Mouse (Mus musculus): ENCODE results near the gene Isyna1. TPM values are rescaled to one million over a fixed set of nuclear protein-coding genes. Genes with fewer than 3 reads are reported as not detected.

Isyna1 gene
- total RNA-seq, 2 experiments from 2014 or later, result 115 to 165 TPM

Other genes with a start within 250 kb of the Isyna1 start
- 10 to 100 TPM; 64.0 to 70.2 TPM for gene Upf1, start 241.1 kb upstream of the Isyna1 start, total RNA-seq (2021)
- under 1 TPM in 1 of 2 experiments, not detected in 1; 0.35 TPM for gene Comp, start 220.8 kb upstream of the Isyna1 start, total RNA-seq (2021)
- 10 to 100 TPM; 19.3 to 22.3 TPM for gene Crtc1, start 154.8 kb upstream of the Isyna1 start, total RNA-seq (2021)
- gene Klhl26, start 117.4 kb upstream of the Isyna1 start, total RNA-seq (2021), result 10 to 100 TPM; 26.0 to 27.0 TPM
- 10 to 100 TPM; 20.4 to 26.4 TPM for gene Tmem59l, start 107.0 kb upstream of the Isyna1 start, total RNA-seq (2021)
- 1 to 10 TPM in 1 of 2 experiments, under 1 TPM in 1; 0.74 to 1.6 TPM for gene Crlf1, start 101.2 kb upstream of the Isyna1 start, total RNA-seq (2021)
- 100 to 1,000 TPM; 155 to 174 TPM for gene Rex1bd, start 87.6 kb upstream of the Isyna1 start, total RNA-seq (2021)
- gene Uba52, start 83.6 kb upstream of the Isyna1 start, total RNA-seq (2021), result 1,000 to 10,000 TPM; 1,449 to 1,570 TPM
- gene Fkbp8, start 66.6 kb upstream of the Isyna1 start, total RNA-seq (2021), result 100 to 1,000 TPM; 257 to 332 TPM
- gene Kxd1, start 66.4 kb upstream of the Isyna1 start, total RNA-seq (2021), result 10 to 100 TPM; 68.1 to 76.3 TPM
- gene Ell, start 54.9 kb upstream of the Isyna1 start, total RNA-seq (2021), result 10 to 100 TPM; 23.1 to 26.6 TPM
- gene Ssbp4, start 14.5 kb downstream of the Isyna1 start, total RNA-seq (2021), result 10 to 100 TPM; 78.5 to 86.9 TPM
- gene Lrrc25, start 21.8 kb downstream of the Isyna1 start, total RNA-seq (2021), result 1 to 10 TPM; 1.4 to 3.0 TPM
- gene Gdf15, start 38.1 kb downstream of the Isyna1 start, total RNA-seq (2021), result 1 to 10 TPM; 2.2 to 6.4 TPM
- 100 to 1,000 TPM; 101 to 153 TPM for gene Pgpep1, start 66.0 kb downstream of the Isyna1 start, total RNA-seq (2021)
- gene Lsm4, start 78.9 kb downstream of the Isyna1 start, total RNA-seq (2021), result 10 to 100 TPM; 73.2 to 75.9 TPM
- 100 to 1,000 TPM; 228 to 252 TPM for gene Jund, start 104.6 kb downstream of the Isyna1 start, total RNA-seq (2021)
- under 1 TPM in 1 of 2 experiments, not detected in 1; 0.10 TPM for gene Iqcn, start 109.1 kb downstream of the Isyna1 start, total RNA-seq (2021)
- under 1 TPM in 1 of 2 experiments, not detected in 1; 0.53 TPM for gene Gm3336, start 124.2 kb downstream of the Isyna1 start, total RNA-seq (2021)
- gene Pde4c, start 129.3 kb downstream of the Isyna1 start, total RNA-seq (2021), result under 1 TPM; 0.42 to 0.86 TPM
- 10 to 100 TPM; 52.4 to 60.4 TPM for gene Rab3a, start 160.3 kb downstream of the Isyna1 start, total RNA-seq (2021)
- gene Mpv17l2, start 166.6 kb downstream of the Isyna1 start, total RNA-seq (2021), result 100 to 1,000 TPM in 1 of 2 experiments, 10 to 100 TPM in 1; 94.9 to 120 TPM
- gene Pik3r2, start 182.3 kb downstream of the Isyna1 start, total RNA-seq (2021), result 10 to 100 TPM; 30.5 to 36.5 TPM
- 10 to 100 TPM; 15.6 to 16.7 TPM for gene Mast3, start 210.7 kb downstream of the Isyna1 start, total RNA-seq (2021)
- under 1 TPM; 0.66 to 0.77 TPM for gene Il12rb1, start 214.1 kb downstream of the Isyna1 start, total RNA-seq (2021)
- gene Arrdc2, start 245.3 kb downstream of the Isyna1 start, total RNA-seq (2021), result 1 to 10 TPM; 8.3 to 8.7 TPM